Mouse (Mus musculus): ENCODE data around the gene 2210011C24Rik. TPM values are rescaled to one million over a fixed set of nuclear protein-coding genes. Genes with fewer than 3 reads are reported as not detected.

2210011C24Rik gene
- polyA plus RNA-seq (2014; fragmentation: Illumina TruSeq; extraction: RNeasy Lipid Tissue Mini Kit (QIAGEN cat#74804); ENCODE audit: low read depth, low replicate concordance), result 10.3 TPM

GRCm38 (mm10) chr8:84011705-84012498 is at the start of gene 2210011C24Rik:
2210011C24Rik (minus strand) TSS chr8:84012171.

GRCm38 (mm10) chr8:84044900-84045299 is 32.9 kb upstream of the 2210011C24Rik start, which contains the start of gene Rln3:
Rln3 (minus strand) TSS chr8:84045000.

GRCm38 (mm10) chr8:84042066-84042947 is 30.3 kb upstream of the 2210011C24Rik start, which contains the start of gene Il27ra:
Il27ra (minus strand) TSS chr8:84042589.

GRCm38 (mm10) chr8:84021096-84021495 is 9.1 kb upstream of the 2210011C24Rik start, which contains the start of gene Palm3:
Palm3 (plus strand) TSS chr8:84021471.

GRCm38 (mm10) chr8:84001281-84002000 is 10.5 kb downstream of the 2210011C24Rik start, which contains the start of gene 1700067K01Rik:
1700067K01Rik (plus strand) TSS chr8:84001502.

GRCm38 (mm10) chr8:83997511-83998141 is 14.3 kb downstream of the 2210011C24Rik start, which contains the start of gene Samd1:
Samd1 (plus strand) TSS chr8:83997672.

GRCm38 (mm10) chr8:83972150-83973120 is 39.5 kb downstream of the 2210011C24Rik start, which contains the start of gene Prkaca:
Prkaca (plus strand) TSS chr8:83972993.

Other genes with a start within 250 kb of the 2210011C24Rik start
- gene Adgrl1, start 112.1 kb downstream of the 2210011C24Rik start, polyA plus RNA-seq (2014; fragmentation: Illumina TruSeq; extraction: RNeasy Lipid Tissue Mini Kit (QIAGEN cat#74804); ENCODE audit: low read depth, low replicate concordance), result 1.6 TPM
- not detected for gene Gm10644, start 57.0 kb downstream of the 2210011C24Rik start, polyA plus RNA-seq (2014; fragmentation: Illumina TruSeq; extraction: RNeasy Lipid Tissue Mini Kit (QIAGEN cat#74804); ENCODE audit: low read depth, low replicate concordance)
- 4.7 TPM for gene Asf1b, start 56.7 kb downstream of the 2210011C24Rik start, polyA plus RNA-seq (2014; fragmentation: Illumina TruSeq; extraction: RNeasy Lipid Tissue Mini Kit (QIAGEN cat#74804); ENCODE audit: low read depth, low replicate concordance)
- 16.0 TPM for gene Prkaca, start 39.2 kb downstream of the 2210011C24Rik start, polyA plus RNA-seq (2014; fragmentation: Illumina TruSeq; extraction: RNeasy Lipid Tissue Mini Kit (QIAGEN cat#74804); ENCODE audit: low read depth, low replicate concordance)
- gene Samd1, start 14.5 kb downstream of the 2210011C24Rik start, polyA plus RNA-seq (2014; fragmentation: Illumina TruSeq; extraction: RNeasy Lipid Tissue Mini Kit (QIAGEN cat#74804); ENCODE audit: low read depth, low replicate concordance), result 4.5 TPM
- gene 1700067K01Rik, start 10.7 kb downstream of the 2210011C24Rik start, polyA plus RNA-seq (2014; fragmentation: Illumina TruSeq; extraction: RNeasy Lipid Tissue Mini Kit (QIAGEN cat#74804); ENCODE audit: low read depth, low replicate concordance), result not detected
- 0.16 TPM for gene Palm3, start 9.3 kb upstream of the 2210011C24Rik start, polyA plus RNA-seq (2014; fragmentation: Illumina TruSeq; extraction: RNeasy Lipid Tissue Mini Kit (QIAGEN cat#74804); ENCODE audit: low read depth, low replicate concordance)
- gene Il27ra, start 30.4 kb upstream of the 2210011C24Rik start, polyA plus RNA-seq (2014; fragmentation: Illumina TruSeq; extraction: RNeasy Lipid Tissue Mini Kit (QIAGEN cat#74804); ENCODE audit: low read depth, low replicate concordance), result 0.13 TPM
- gene Rln3, start 32.8 kb upstream of the 2210011C24Rik start, polyA plus RNA-seq (2014; fragmentation: Illumina TruSeq; extraction: RNeasy Lipid Tissue Mini Kit (QIAGEN cat#74804); ENCODE audit: low read depth, low replicate concordance), result not detected
- 2.2 TPM for gene Gm10643, start 53.0 kb upstream of the 2210011C24Rik start, polyA plus RNA-seq (2014; fragmentation: Illumina TruSeq; extraction: RNeasy Lipid Tissue Mini Kit (QIAGEN cat#74804); ENCODE audit: low read depth, low replicate concordance)
- gene Rfx1, start 54.7 kb upstream of the 2210011C24Rik start, polyA plus RNA-seq (2014; fragmentation: Illumina TruSeq; extraction: RNeasy Lipid Tissue Mini Kit (QIAGEN cat#74804); ENCODE audit: low read depth, low replicate concordance), result 1.6 TPM
- 4.3 TPM for gene Dcaf15, start 92.6 kb upstream of the 2210011C24Rik start, polyA plus RNA-seq (2014; fragmentation: Illumina TruSeq; extraction: RNeasy Lipid Tissue Mini Kit (QIAGEN cat#74804); ENCODE audit: low read depth, low replicate concordance)
- not detected for gene Podnl1, start 113.8 kb upstream of the 2210011C24Rik start, polyA plus RNA-seq (2014; fragmentation: Illumina TruSeq; extraction: RNeasy Lipid Tissue Mini Kit (QIAGEN cat#74804); ENCODE audit: low read depth, low replicate concordance)
- 0.47 TPM for gene Cc2d1a, start 135.8 kb upstream of the 2210011C24Rik start, polyA plus RNA-seq (2014; fragmentation: Illumina TruSeq; extraction: RNeasy Lipid Tissue Mini Kit (QIAGEN cat#74804); ENCODE audit: low read depth, low replicate concordance)
- not detected for gene 4930432K21Rik, start 135.9 kb upstream of the 2210011C24Rik start, polyA plus RNA-seq (2014; fragmentation: Illumina TruSeq; extraction: RNeasy Lipid Tissue Mini Kit (QIAGEN cat#74804); ENCODE audit: low read depth, low replicate concordance)
- not detected for gene Nanos3, start 173.0 kb upstream of the 2210011C24Rik start, polyA plus RNA-seq (2014; fragmentation: Illumina TruSeq; extraction: RNeasy Lipid Tissue Mini Kit (QIAGEN cat#74804); ENCODE audit: low read depth, low replicate concordance)
- gene Zswim4, start 224.9 kb upstream of the 2210011C24Rik start, polyA plus RNA-seq (2014; fragmentation: Illumina TruSeq; extraction: RNeasy Lipid Tissue Mini Kit (QIAGEN cat#74804); ENCODE audit: low read depth, low replicate concordance), result 0.25 TPM
- gene D8Ertd738e, start 237.5 kb upstream of the 2210011C24Rik start, polyA plus RNA-seq (2014; fragmentation: Illumina TruSeq; extraction: RNeasy Lipid Tissue Mini Kit (QIAGEN cat#74804); ENCODE audit: low read depth, low replicate concordance), result 1.8 TPM
- gene Mri1, start 245.2 kb upstream of the 2210011C24Rik start, polyA plus RNA-seq (2014; fragmentation: Illumina TruSeq; extraction: RNeasy Lipid Tissue Mini Kit (QIAGEN cat#74804); ENCODE audit: low read depth, low replicate concordance), result 6.0 TPM

All from sigmoid colon, adult 10 weeks (tissue).